Mouse (Mus musculus) bone marrow macrophage, adult 2 months (primary cell): Measurements from ENCODE around the gene Phf24.

Experiments used
- CTCF ChIP-seq: IDR thresholded peaks from 2 replicates; pipeline ENCODE4 v1.5.1; 2012; ENCODE audit warnings: low read depth, mild to moderate bottlenecking, low read length, moderate library complexity
- POLR2A ChIP-seq: IDR thresholded peaks from 2 replicates; pipeline ENCODE4 v1.6.1; 2012; ENCODE audit warnings: mild to moderate bottlenecking, low read depth, low read length, borderline replicate concordance

GRCm38 (mm10) chr4:42879829-42880676 is 36.4 kb upstream of the Phf24 start:
- TF ChIP-seq POLR2A = no peak
- no peak for TF ChIP-seq CTCF
